Mouse (Mus musculus) kidney, embryonic 16.5 days (tissue): ENCODE measurements around the gene Mamdc4. TPM values are rescaled to one million over a fixed set of nuclear protein-coding genes. Genes with fewer than 3 reads are reported as not detected.
A peak's percentile ranks its signal among the peaks of the same experiment; 100 is the strongest.
"Not testable (repeated sequence)": the region's sequence is repeated elsewhere in the genome, so short reads cannot be mapped to it uniquely, and the experiment has no call there.

Source experiments
- ATAC-seq: fragments of 200-750 bp; cut with Nextera tagmentation; 2 replicates; pipeline ENCODE4 v1.8.0; 2017; ENCODE audit warnings: moderate TSS enrichment; ENCODE audit not compliant: low FRiP score, low TSS enrichment
- H3K27ac ChIP-seq: fragments of 300-500 bp; sonication (generic); 2 replicates; pipeline ENCODE4 v1.5.1; 2014; ENCODE audit warnings: low read length
- H3K27me3 ChIP-seq: fragments of 300-500 bp; sonication (generic); 2 replicates; pipeline ENCODE4 v1.6.1; 2014; ENCODE audit warnings: low read length, control low read depth, mixed read lengths; ENCODE audit not compliant: insufficient read depth
- H3K36me3 ChIP-seq: fragments of 300-500 bp; sonication (generic); 2 replicates; pipeline ENCODE4 v1.6.1; 2014; ENCODE audit warnings: low read length, control low read depth, mixed read lengths; ENCODE audit not compliant: insufficient read depth
- H3K4me1 ChIP-seq: fragments of 300-500 bp; sonication (generic); 2 replicates; pipeline ENCODE4 v1.6.1; 2014; ENCODE audit warnings: low read length, control low read depth, mixed read lengths; ENCODE audit not compliant: insufficient read depth
- H3K4me2 ChIP-seq: fragments of 300-500 bp; sonication (generic); replicated peaks from 2 replicates; pipeline ENCODE4 v1.6.1; 2014; ENCODE audit warnings: low read depth, low read length
- H3K4me3 ChIP-seq: fragments of 300-500 bp; sonication (generic); 2 replicates; pipeline ENCODE4 v1.5.1; 2014; ENCODE audit warnings: mild to moderate bottlenecking, low read length
- H3K9ac ChIP-seq: fragments of 300-500 bp; sonication (generic); replicated peaks from 2 replicates; pipeline ENCODE4 v1.6.1; 2014; ENCODE audit warnings: low read length
- H3K9me3 ChIP-seq: fragments of 300-500 bp; sonication (generic); 2 replicates; pipeline ENCODE4 v1.6.1; 2016; ENCODE audit warnings: low read length, control low read depth
- WGBS: fragments of 180-500 bp; shearing (Covaris S2); extraction: QIAGEN DNeasy Blood & Tissue Kit; methylation state at CpG from one replicate; pipeline ENCODE4 v1.1.7; 2014; 5-methylcytosine and 5-hydroxymethylcytosine counted together
- polyA plus RNA-seq: library from polyadenylated mRNA; unstranded; fragments of >200 nt; fragmentation: Nextera tagmentation; extraction: Ambion mirVana; gene quantifications from 2 replicates; pipeline ENCODE4 v1.2.1, GENCODE M21; 2015

Gene Mamdc4
- polyA plus RNA-seq, 1 experiment from 2014 or later: 14.7 TPM

- H3K27ac ChIP-seq: no peak overlapping the region
- no peaks in the 10 kb centered on the region for H3K9me3 ChIP-seq
- H3K4me2 ChIP-seq: no peak overlapping the region
- no peak overlapping the region for H3K9ac ChIP-seq
- no peaks in the 10 kb centered on the region for H3K27me3 ChIP-seq
- peaks cover 33% of the 10 kb centered on the region for H3K36me3 ChIP-seq
- 86% methylated on average over 6 of the region's 6 CpGs for WGBS
- peaks cover 9% of the 10 kb centered on the region for H3K4me1 ChIP-seq
- ATAC-seq: no peak
- no peak overlapping the region for H3K4me3 ChIP-seq
These were observed 6.1 kb downstream of the Mamdc4 start for GRCm38 (mm10) chr2:25568473-25569019.

GRCm38 (mm10) chr2:25566558-25566957 lies 8.1 kb downstream of the Mamdc4 start:
- WGBS: 84% methylated on average over 6 of the region's 6 CpGs
- Histone ChIP-seq H3K4me2 (no peak overlapping the region), H3K27ac (no peak overlapping the region), H3K27me3 (no peaks in the 10 kb centered on the region), H3K36me3 (peaks cover 53% of the 10 kb centered on the region), H3K4me1 (no peaks in the 10 kb centered on the region), H3K9ac (no peak overlapping the region), H3K9me3 (no peaks in the 10 kb centered on the region), H3K4me3 (no peak overlapping the region)
- no peak for ATAC-seq

GRCm38 (mm10) chr2:25565741-25566140 lies 8.9 kb downstream of the Mamdc4 start:
- no peak for ATAC-seq
- H3K4me1 ChIP-seq: no peaks in the 10 kb centered on the region
- no peaks in the 10 kb centered on the region for H3K9me3 ChIP-seq
- peaks cover 61% of the 10 kb centered on the region for H3K36me3 ChIP-seq
- H3K27me3 ChIP-seq: no peaks in the 10 kb centered on the region
- H3K4me3 ChIP-seq: no peak overlapping the region
- no peak overlapping the region for H3K4me2 ChIP-seq
- no peak overlapping the region for H3K27ac ChIP-seq
- no peak overlapping the region for H3K9ac ChIP-seq
- 93% methylated on average over 8 of the region's 8 CpGs for WGBS

GRCm38 (mm10) chr2:25561946-25562345 lies 12.7 kb downstream of the Mamdc4 start:
- WGBS: 68% methylated on average over 9 of the region's 9 CpGs
- ATAC-seq: no peak

GRCm38 (mm10) chr2:25560551-25560950 lies 14.1 kb downstream of the Mamdc4 start:
- no peak overlapping the region for H3K9ac ChIP-seq
- H3K4me3 ChIP-seq: no peak overlapping the region
- peaks cover 18% of the 10 kb centered on the region for H3K4me1 ChIP-seq
- H3K9me3 ChIP-seq: no peaks in the 10 kb centered on the region
- no peak overlapping the region for H3K4me2 ChIP-seq
- no peak overlapping the region for H3K27ac ChIP-seq
- H3K27me3 ChIP-seq: no peaks in the 10 kb centered on the region
- ATAC-seq: no peak
- 86% methylated on average over 8 of the region's 8 CpGs for whole genome bisulfite sequencing
- H3K36me3 ChIP-seq: peaks cover 57% of the 10 kb centered on the region

More at GRCm38 (mm10) chr2:25561946-25562345, 12.7 kb downstream of the Mamdc4 start:
- Histone ChIP-seq H3K4me2 (no peak overlapping the region), H3K4me1 (peaks cover 12% of the 10 kb centered on the region), H3K9me3 (no peaks in the 10 kb centered on the region), H3K9ac (no peak overlapping the region), H3K36me3 (peaks cover 59% of the 10 kb centered on the region), H3K27ac (no peak overlapping the region), H3K27me3 (no peaks in the 10 kb centered on the region), H3K4me3 (no peak overlapping the region)

- Histone ChIP-seq H3K9me3 (no peaks in the 10 kb centered on the region), H3K4me2 (peak overlapping the region; percentile 88), H3K4me1 (peaks cover 18% of the 10 kb centered on the region), H3K9ac (peak overlapping the region; percentile 94), H3K4me3 (peak overlapping the region; percentile 97), H3K36me3 (peaks cover 40% of the 10 kb centered on the region), H3K27ac (no peak overlapping the region), H3K27me3 (no peaks in the 10 kb centered on the region)
- ATAC-seq: no peak
- WGBS: 66% methylated on average over 6 of the region's 6 CpGs
These were observed 15.9 kb downstream of the Mamdc4 start for GRCm38 (mm10) chr2:25558774-25559173.

- Histone ChIP-seq H3K9me3 (no peaks in the 10 kb centered on the region), H3K27me3 (no peaks in the 10 kb centered on the region), H3K4me3 (peak overlapping the region; percentile 97), H3K36me3 (peaks cover 32% of the 10 kb centered on the region), H3K9ac (peak overlapping the region; percentile 94), H3K4me1 (peaks cover 18% of the 10 kb centered on the region), H3K27ac (peak overlapping the region; percentile 73), H3K4me2 (peak overlapping the region; percentile 88)
- WGBS: under 1% methylated on average over 23 of the region's 24 CpGs
- no peak; the same call in 1 of the 2 replicates for ATAC-seq
These were observed 16.7 kb downstream of the Mamdc4 start for GRCm38 (mm10) chr2:25557964-25558360.

- WGBS: under 1% methylated on average over 61 of the region's 61 CpGs
- Histone ChIP-seq H3K9ac (peak within 1 kb of the TSS; percentile 94), H3K36me3 (peaks cover 26% of the 10 kb centered on the region), H3K27me3 (no peaks in the 10 kb centered on the region), H3K27ac (peak within 1 kb of the TSS; percentile 83), H3K4me3 (peak within 1 kb of the TSS; percentile 97), H3K9me3 (no peaks in the 10 kb centered on the region), H3K4me1 (peaks cover 18% of the 10 kb centered on the region), H3K4me2 (peak within 1 kb of the TSS; percentile 92)
- peak; percentile 98 for ATAC-seq
These were observed 17.3 kb downstream of the Mamdc4 start, which contains the start of gene Edf1 for GRCm38 (mm10) chr2:25557221-25557963. TSS of gene Edf1 (plus strand) at chr2:25557847.

- H3K27me3 ChIP-seq: no peaks in the 10 kb centered on the region
- peaks cover 18% of the 10 kb centered on the region for H3K4me1 ChIP-seq
- 52% methylated on average over 1 of the region's 1 CpGs for WGBS
- no peak overlapping the region for H3K4me3 ChIP-seq
- no peaks in the 10 kb centered on the region for H3K9me3 ChIP-seq
- no peak overlapping the region for H3K4me2 ChIP-seq
- no peak for ATAC-seq
- H3K9ac ChIP-seq: no peak overlapping the region
- peaks cover 15% of the 10 kb centered on the region for H3K36me3 ChIP-seq
- no peak overlapping the region for H3K27ac ChIP-seq
These were observed 18.3 kb downstream of the Mamdc4 start for GRCm38 (mm10) chr2:25556296-25556695.

GRCm38 (mm10) chr2:25555479-25555878 lies 19.2 kb downstream of the Mamdc4 start:
- not testable (repeated sequence) for H3K27me3 ChIP-seq, ATAC-seq, H3K9me3 ChIP-seq, H3K36me3 ChIP-seq, H3K27ac ChIP-seq, H3K9ac ChIP-seq, H3K4me3 ChIP-seq, H3K4me2 ChIP-seq
- WGBS: 49% methylated on average over 2 of the region's 2 CpGs
- H3K4me1 ChIP-seq: peaks cover 18% of the 10 kb centered on the region
